Mouse (Mus musculus) forebrain, embryonic 14.5 days (tissue): ENCODE measurements around the gene Nfkb1. TPM values are rescaled to one million over a fixed set of nuclear protein-coding genes. Genes with fewer than 3 reads are reported as not detected.

Experiments used
- ATAC-seq: fragments of 200-750 bp; cut with Nextera tagmentation; 2 replicates; pipeline ENCODE4 v1.8.0; 2017; ENCODE audit warnings: mild to moderate bottlenecking, moderate library complexity
- DNase-seq: peaks from one replicate; pipeline ENCODE4 v3.0.0-alpha.2; 2015; ENCODE audit warnings: low spot score
- H3K27ac ChIP-seq: fragments of 300-500 bp; sonication (generic); 2 replicates; pipeline ENCODE4 v1.5.1; 2014; ENCODE audit warnings: low read depth, mild to moderate bottlenecking, control low read depth, low read length, moderate library complexity
- H3K27me3 ChIP-seq: fragments of 300-500 bp; sonication (generic); replicated peaks from 2 replicates; pipeline ENCODE4 v1.6.1; 2014; ENCODE audit warnings: low read length, control low read depth, mixed read lengths; ENCODE audit not compliant: control insufficient read depth, insufficient read depth
- H3K36me3 ChIP-seq: fragments of 300-500 bp; sonication (generic); 2 replicates; pipeline ENCODE4 v1.6.1; 2014; ENCODE audit warnings: low read length, control low read depth; ENCODE audit not compliant: control insufficient read depth, insufficient read depth
- H3K4me1 ChIP-seq: fragments of 300-500 bp; sonication (generic); 2 replicates; pipeline ENCODE4 v1.6.1; 2014; ENCODE audit warnings: antibody characterized with exemption, low read length, control low read depth; ENCODE audit not compliant: control insufficient read depth, insufficient read depth
- H3K4me2 ChIP-seq: fragments of 300-500 bp; sonication (generic); 2 replicates; pipeline ENCODE4 v1.6.1; 2014; ENCODE audit warnings: mild to moderate bottlenecking, control low read depth, low read length
- H3K4me3 ChIP-seq: fragments of 300-500 bp; sonication (generic); 2 replicates; pipeline ENCODE4 v1.5.1; 2014; ENCODE audit warnings: low read depth, low read length, control low read depth
- H3K9ac ChIP-seq: fragments of 300-500 bp; sonication (generic); 2 replicates; pipeline ENCODE4 v1.6.1; 2014; ENCODE audit warnings: mild to moderate bottlenecking, low read length, control low read depth, moderate library complexity
- H3K9me3 ChIP-seq: fragments of 300-500 bp; sonication (generic); replicated peaks from 2 replicates; pipeline ENCODE4 v1.6.1; 2016; ENCODE audit warnings: low read length, control low read depth, mixed read lengths; ENCODE audit not compliant: control insufficient read depth
- WGBS: fragments of 180-500 bp; shearing (Covaris S2); extraction: QIAGEN DNeasy Blood & Tissue Kit; methylation state at CpG from one replicate; pipeline ENCODE4 v1.1.7; 2014; 5-methylcytosine and 5-hydroxymethylcytosine counted together
- polyA plus RNA-seq: library from polyadenylated mRNA; unstranded; fragments of >200 nt; fragmentation: Nextera tagmentation; extraction: Ambion mirVana; gene quantifications from 2 replicates; pipeline ENCODE4 v1.2.1, GENCODE M21; 2014

The Nfkb1 gene
- polyA plus RNA-seq, 1 experiment from 2014 or later = 7.2 TPM

DNA sequence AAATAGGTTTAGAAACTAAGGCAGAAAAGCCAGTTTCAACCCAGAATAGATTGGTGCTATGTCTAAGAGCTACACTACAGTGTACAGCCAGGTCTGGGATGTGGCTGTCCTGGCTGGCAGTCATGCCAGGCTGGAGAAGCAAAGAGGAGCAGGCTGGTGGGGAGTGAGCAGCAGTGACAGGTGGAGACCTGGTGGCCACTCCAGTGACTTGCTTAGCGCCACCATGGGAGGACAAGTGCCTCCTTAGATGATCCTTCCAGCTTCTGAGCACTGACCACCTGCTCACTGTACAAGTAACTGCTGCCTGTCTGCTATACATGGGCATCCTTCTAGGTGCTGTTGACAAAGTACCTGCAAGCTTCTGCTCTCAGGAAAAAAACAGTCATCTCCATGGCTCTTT is 44.7 kb downstream of the Nfkb1 start:
- no peaks in the 10 kb centered on the region for H3K27me3 ChIP-seq
- ATAC-seq = no peak
- 100% methylated on average over 1 of the region's 1 CpGs for WGBS
- no peak overlapping the region for H3K27ac ChIP-seq
- H3K4me1 ChIP-seq = no peaks in the 10 kb centered on the region
- no peak overlapping the region for H3K4me2 ChIP-seq
- no peaks in the 10 kb centered on the region for H3K9me3 ChIP-seq
- DNase-seq = no peak
- H3K36me3 ChIP-seq = no peaks in the 10 kb centered on the region
- no peak overlapping the region for H3K9ac ChIP-seq
- no peak overlapping the region for H3K4me3 ChIP-seq

DNA sequence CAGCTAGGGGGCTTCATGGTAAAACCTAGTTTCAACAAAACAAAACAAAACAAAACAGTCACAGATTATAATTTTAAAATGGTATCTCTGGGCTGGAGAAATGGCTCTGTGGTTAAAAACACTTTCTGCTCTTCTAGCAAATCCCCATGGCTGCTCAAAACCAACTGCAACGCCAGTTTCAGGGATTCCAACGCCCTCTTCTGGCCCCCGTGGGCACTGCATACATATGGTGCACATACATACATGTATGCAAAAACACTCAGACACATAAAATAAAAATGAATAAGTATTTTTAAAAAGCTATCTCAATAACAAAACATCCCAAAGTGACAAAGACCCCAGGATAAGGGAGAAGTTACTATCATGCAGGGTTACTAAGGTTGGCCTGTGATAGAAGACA is 46.4 kb downstream of the Nfkb1 start:
- Histone ChIP-seq H3K4me2 (no peak overlapping the region), H3K9ac (no peak overlapping the region), H3K27me3 (no peaks in the 10 kb centered on the region), H3K4me1 (no peaks in the 10 kb centered on the region), H3K4me3 (no peak overlapping the region), H3K36me3 (peaks cover 2% of the 10 kb centered on the region; the same call in 1 of the 2 replicates), H3K27ac (no peak overlapping the region), H3K9me3 (no peaks in the 10 kb centered on the region)
- 91% methylated on average over 3 of the region's 3 CpGs for WGBS
- no peak for DNase-seq
- ATAC-seq = no peak

DNA sequence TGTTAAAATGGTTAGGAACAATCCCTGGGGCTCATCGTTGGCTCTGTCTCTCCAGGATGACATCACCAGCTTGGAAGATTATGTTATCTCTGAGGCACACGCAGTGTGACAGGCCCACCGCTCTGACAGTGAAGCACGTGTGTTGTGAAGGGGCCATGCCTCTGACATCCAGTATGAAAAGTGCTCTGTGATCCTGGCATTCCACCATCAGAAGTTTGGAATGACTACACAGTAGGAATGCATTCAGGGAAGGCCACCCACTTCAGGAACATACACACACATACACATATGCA is 49.8 kb downstream of the Nfkb1 start:
- Histone ChIP-seq H3K4me3 (no peak overlapping the region), H3K27me3 (no peaks in the 10 kb centered on the region), H3K27ac (no peak overlapping the region), H3K4me2 (no peak overlapping the region), H3K4me1 (no peaks in the 10 kb centered on the region), H3K9ac (no peak overlapping the region), H3K9me3 (no peaks in the 10 kb centered on the region), H3K36me3 (peaks cover 4% of the 10 kb centered on the region; the same call in 1 of the 2 replicates)
- DNase-seq (no peak), ATAC-seq (no peak)
- whole genome bisulfite sequencing = 92% methylated on average over 4 of the region's 4 CpGs

DNA sequence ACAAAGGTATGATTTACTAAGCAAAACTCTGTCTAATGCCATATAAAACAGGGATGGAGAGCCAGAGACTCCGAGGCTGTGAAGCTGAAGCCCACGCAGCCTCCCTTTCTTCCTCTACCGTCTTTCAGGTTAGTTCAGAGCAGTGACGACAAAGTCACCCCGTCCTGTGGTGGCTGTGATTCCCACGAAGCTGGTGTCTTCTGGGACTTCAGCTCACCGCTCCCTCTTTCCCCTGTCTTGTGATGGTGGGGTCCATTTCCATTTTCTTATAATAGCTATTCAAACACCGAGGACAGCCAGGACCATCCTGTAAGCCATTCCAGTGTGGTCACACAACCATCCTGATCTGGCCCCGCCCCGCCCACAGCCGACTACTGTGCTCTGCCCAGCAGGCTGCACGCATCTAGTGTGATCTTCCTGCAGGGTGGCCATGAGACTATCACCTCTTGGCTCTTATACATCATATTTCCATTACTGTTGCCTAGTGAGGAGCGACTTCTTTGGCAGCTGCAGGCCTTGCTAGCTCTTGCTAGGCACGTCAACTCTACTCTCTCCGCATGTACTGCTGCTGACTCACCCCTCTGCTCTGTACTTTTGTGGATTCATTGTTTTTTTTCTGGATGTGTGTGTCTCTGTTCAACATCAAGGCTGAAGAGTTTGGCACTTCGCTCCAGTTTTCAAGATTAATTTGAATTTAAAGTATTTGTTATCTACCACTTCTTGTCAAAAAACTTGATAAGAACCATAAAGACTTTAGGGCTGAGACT is 50.3 kb downstream of the Nfkb1 start:
- 93% methylated on average over 16 of the region's 16 CpGs for WGBS
- no peak overlapping the region for H3K4me2 ChIP-seq
- H3K36me3 ChIP-seq = peaks cover 4% of the 10 kb centered on the region; the same call in 1 of the 2 replicates
- no peak overlapping the region for H3K9ac ChIP-seq
- H3K4me1 ChIP-seq = no peaks in the 10 kb centered on the region
- ATAC-seq = no peak
- no peaks in the 10 kb centered on the region for H3K27me3 ChIP-seq
- no peak overlapping the region for H3K4me3 ChIP-seq
- DNase-seq = no peak
- H3K9me3 ChIP-seq = no peaks in the 10 kb centered on the region
- H3K27ac ChIP-seq = no peak overlapping the region

DNA sequence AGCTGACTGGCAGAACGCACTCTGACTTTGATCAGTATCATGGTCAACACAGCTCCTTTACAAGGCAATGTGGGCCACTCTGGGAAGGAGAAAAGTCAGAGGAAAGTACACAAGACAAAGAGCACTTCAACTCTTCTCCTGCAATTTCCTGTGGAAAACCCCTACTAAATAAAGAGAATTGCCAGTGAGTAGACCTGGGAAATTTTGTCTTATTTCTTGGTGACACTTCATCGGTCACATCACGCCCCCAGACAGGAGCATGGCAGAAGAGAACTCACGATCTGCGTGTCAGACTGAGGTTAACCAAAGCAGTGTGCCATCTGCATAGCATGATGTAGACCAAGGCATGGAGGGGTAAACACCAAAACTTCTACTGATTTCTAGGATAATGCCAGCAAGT is 51.1 kb downstream of the Nfkb1 start:
- peaks cover 4% of the 10 kb centered on the region; the same call in 1 of the 2 replicates for H3K36me3 ChIP-seq
- no peak overlapping the region for H3K4me2 ChIP-seq
- no peak for DNase-seq
- H3K4me3 ChIP-seq = no peak overlapping the region
- no peaks in the 10 kb centered on the region for H3K27me3 ChIP-seq
- no peak for ATAC-seq
- H3K9ac ChIP-seq = no peak overlapping the region
- H3K9me3 ChIP-seq = no peaks in the 10 kb centered on the region
- no peaks in the 10 kb centered on the region for H3K4me1 ChIP-seq
- no peak overlapping the region for H3K27ac ChIP-seq
- WGBS = 93% methylated on average over 5 of the region's 5 CpGs

DNA sequence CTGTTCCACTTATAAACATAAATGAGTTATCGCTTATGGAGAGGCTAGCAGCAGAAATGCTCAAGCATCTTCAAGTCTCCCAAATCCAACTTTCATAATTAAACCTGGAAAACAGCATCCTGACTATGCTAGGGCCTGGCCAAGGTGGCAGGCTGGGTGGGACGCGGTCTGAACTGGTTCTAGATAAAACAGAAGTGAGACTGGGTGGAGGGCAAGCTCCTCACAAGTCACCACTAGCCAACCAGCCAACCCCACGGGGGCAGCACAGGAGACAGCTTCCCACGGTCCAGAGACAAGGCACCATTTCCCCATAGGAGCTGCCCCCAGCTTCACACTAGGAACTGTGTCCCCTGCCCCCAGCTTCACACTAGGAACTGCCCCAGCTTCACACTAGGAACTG is 53.8 kb downstream of the Nfkb1 start:
- DNase-seq (no peak), ATAC-seq (no peak)
- WGBS = 88% methylated on average over 5 of the region's 5 CpGs
- no peaks in the 10 kb centered on the region for H3K9me3 ChIP-seq
- no peaks in the 10 kb centered on the region for H3K4me1 ChIP-seq
- no peak overlapping the region for H3K4me3 ChIP-seq
- H3K27ac ChIP-seq = no peak overlapping the region
- H3K4me2 ChIP-seq = no peak overlapping the region
- H3K36me3 ChIP-seq = peaks cover 4% of the 10 kb centered on the region; the same call in 1 of the 2 replicates
- no peak overlapping the region for H3K9ac ChIP-seq
- H3K27me3 ChIP-seq = no peaks in the 10 kb centered on the region

DNA sequence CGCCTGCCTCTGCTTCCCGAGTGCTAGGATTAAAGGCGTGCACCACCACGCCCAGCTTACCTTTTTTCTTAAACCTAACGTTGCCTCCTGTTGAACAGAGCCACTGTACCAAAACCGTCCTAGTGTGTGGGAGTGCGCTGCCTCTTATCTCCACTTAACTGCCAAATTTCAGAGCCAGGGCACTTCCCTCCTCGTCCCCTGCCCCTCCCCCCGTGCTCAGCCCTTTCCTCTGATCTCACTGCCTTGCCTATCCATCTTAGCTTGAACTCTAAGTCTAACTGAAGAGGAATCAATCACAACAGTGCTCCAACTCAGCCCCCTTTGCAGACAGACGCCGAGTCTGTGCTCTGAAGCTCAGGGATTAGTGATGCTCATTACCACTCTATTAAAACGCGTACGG is 54.9 kb downstream of the Nfkb1 start:
- ATAC-seq = no peak
- no peaks in the 10 kb centered on the region for H3K9me3 ChIP-seq
- H3K4me2 ChIP-seq = no peak overlapping the region
- H3K27me3 ChIP-seq = no peaks in the 10 kb centered on the region
- H3K4me1 ChIP-seq = no peaks in the 10 kb centered on the region
- no peak overlapping the region for H3K27ac ChIP-seq
- H3K4me3 ChIP-seq = no peak overlapping the region
- no peak overlapping the region for H3K9ac ChIP-seq
- WGBS = 47% methylated on average over 14 of the region's 14 CpGs
- H3K36me3 ChIP-seq = peaks cover 4% of the 10 kb centered on the region; the same call in 1 of the 2 replicates
- no peak for DNase-seq

DNA sequence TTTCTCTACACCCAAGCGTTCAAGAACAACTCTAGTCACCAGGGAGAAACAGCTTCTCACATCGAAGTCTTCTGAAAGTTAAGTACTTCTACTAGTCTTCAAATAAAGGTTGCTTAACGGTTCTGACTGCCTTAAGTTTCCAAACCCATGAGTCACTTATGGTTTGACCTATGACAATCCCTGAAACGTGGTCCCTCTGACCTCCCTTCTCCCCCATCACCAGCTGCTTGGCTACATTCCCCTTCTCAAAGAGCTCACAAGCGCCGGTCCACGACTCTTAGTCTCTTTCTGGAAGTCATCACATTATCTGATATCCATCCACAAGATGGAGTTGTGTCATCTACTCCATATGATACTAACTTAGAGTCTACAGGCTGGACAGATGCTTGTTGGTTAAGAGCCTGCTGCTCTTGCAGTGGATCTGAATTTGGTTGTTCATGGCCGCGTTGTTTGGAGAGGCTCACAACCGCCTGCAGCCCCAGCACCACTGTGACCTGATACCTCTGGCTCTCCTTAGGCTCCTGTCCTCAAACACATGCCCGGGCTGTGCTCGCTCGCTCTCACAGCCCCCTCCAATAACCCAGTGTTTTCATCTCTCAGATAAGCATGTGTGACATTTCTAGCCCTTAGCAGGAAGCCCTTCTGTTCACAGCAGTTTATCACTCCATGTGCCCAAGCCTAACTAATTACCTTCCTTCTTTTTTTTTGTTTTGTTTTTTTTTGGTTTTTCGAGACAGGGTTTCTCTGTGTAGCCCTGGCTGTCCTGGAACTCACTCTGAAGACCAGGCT is 55.5 kb downstream of the Nfkb1 start:
- no peak overlapping the region for H3K9ac ChIP-seq
- ATAC-seq (no peak), DNase-seq (no peak)
- WGBS = 89% methylated on average over 14 of the region's 14 CpGs
- H3K9me3 ChIP-seq = no peaks in the 10 kb centered on the region
- peaks cover 4% of the 10 kb centered on the region; the same call in 1 of the 2 replicates for H3K36me3 ChIP-seq
- H3K4me1 ChIP-seq = no peaks in the 10 kb centered on the region
- H3K27me3 ChIP-seq = no peaks in the 10 kb centered on the region
- no peak overlapping the region for H3K27ac ChIP-seq
- no peak overlapping the region for H3K4me2 ChIP-seq
- H3K4me3 ChIP-seq = no peak overlapping the region

DNA sequence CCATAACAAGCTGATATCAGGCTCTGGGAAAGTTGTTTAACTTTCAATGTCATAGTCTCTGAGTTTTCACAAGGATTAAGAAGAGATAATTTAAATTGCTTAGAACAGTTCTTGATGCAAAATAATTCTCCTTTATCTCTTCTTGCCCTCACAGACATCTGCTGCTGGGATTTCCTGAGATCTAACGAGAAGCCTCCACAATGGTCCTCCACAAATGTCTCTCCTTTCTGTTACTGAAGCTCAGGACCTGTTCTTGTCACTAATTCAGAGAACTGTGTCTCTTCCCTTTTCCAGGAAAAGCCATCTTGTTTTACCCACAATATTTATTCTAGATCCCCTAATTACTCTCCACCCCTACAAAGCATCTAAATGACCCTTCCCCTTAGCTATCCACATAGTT is 56.3 kb downstream of the Nfkb1 start:
- DNase-seq = no peak
- peaks cover 2% of the 10 kb centered on the region; the same call in 1 of the 2 replicates for H3K36me3 ChIP-seq
- no peaks in the 10 kb centered on the region for H3K9me3 ChIP-seq
- H3K4me3 ChIP-seq = no peak overlapping the region
- H3K4me2 ChIP-seq = no peak overlapping the region
- H3K9ac ChIP-seq = no peak overlapping the region
- no peaks in the 10 kb centered on the region for H3K4me1 ChIP-seq
- no peak overlapping the region for H3K27ac ChIP-seq
- no peaks in the 10 kb centered on the region for H3K27me3 ChIP-seq
- 80% methylated on average over 1 of the region's 1 CpGs for WGBS
- no peak for ATAC-seq
